Mouse (Mus musculus) neural tube, embryonic 10.5 days (tissue): Measurements from ENCODE around the gene Wrap73.

ENCODE experiments used
- DNase-seq: peaks from one replicate; pipeline ENCODE4 v3.0.0-alpha.2; 2017; ENCODE audit warnings: low spot score; ENCODE audit errors: extremely low spot score

Wrap73 gene

DNA sequence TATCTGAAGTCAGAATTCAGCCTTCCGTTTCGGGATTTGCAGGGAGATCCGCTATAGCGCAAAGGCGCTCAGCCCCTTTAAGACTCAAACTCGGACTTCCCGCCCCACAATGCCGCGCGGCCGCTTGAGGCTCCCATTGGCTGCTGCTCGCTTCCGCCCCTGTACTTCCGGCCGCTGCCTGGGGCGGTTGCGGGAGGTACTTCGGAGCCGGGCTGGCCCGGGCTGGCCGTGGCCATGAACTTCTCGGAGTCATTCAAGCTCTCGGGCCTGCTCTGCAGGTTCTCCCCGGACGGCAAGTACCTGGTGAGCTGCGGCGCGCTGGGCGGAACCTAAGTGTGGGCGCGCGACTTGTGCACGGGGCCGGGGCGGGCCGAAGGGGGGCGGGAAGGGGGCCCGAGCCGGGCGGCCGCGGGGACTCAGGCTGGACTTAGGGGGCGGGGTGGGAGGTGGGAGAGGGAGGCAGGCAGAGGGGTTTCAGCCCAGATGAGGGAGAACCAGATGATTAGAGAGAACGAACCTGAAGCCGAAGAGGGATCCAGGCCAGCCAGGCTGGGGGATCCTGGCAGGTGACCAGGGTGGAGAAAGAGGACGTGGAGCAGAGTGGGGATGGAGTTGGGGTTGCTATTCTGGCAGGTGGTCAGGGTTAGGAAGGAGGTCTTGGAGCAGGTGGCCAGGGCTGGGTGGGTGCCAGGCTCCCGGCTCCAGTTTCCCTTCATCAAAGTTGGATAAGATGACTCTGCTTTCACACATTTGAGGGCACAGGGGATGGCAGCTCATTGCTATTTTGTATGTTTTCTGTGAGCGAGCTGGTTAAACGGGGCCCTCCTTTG, at the start of gene Wrap73:
TSS of gene Wrap73 (plus strand) at position 162 of the 830 bp plus-strand sequence.
- peak; percentile 90 for DNase-seq

DNA sequence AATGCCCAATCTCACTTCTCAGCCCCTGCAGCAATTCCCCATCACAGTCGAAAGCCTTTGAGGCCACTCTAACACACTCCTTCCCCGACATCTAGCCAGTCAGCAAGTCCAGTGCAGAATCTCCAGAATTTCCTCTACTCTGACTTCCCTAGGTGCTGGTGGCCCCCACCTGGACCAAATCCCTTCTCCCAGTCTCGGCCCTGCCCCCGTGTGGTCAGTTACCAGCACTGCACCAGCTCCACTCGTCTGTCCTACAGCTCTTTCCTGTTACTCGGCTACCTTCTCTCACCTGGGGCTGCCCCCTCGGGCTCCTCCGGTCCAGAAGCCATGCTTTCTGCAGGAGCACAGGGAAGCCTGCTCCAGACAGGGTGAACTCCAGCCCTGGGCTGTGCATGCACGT, 49.0 kb upstream of the Wrap73 start:
- no peak for DNase-seq

DNA sequence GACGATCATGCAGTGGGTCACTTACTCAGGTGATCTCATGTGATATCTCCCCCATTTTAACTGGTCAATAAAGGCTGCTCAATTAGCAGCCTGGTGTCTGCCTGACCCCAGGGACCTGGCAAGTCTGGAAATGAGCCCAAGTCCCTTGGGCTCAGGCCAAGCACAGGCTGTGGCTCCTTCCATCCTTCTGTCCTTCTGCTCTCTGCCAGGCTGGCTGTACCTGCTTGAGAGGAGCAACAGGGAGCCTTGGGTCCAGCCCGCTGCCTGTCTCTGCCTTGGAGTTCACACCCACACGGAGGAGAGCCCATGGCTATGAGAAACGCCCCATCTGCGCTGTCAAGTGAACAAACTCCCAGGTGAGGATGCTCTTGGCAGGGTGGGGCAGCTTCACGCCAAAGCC, 46.1 kb upstream of the Wrap73 start:
- DNase-seq = no peak

DNA sequence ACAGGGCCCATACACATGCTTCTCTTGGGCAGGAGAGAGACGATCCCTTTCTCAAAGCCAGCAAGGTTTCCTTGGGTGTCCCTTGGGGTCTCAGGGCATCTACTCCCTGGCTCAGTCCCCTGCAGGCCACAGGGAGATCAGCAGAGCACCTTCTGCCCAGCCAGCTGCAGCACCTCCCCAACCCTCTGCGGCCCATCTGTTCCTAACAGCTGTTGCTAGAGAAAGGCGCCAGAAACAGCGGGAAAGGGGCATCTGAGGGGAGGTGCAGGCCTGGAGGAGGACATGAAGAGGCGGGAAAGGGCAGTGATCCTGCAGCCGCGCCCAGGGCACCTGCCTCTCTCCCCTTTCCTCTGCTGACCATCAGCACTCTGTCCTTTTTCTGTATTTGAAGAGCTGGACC, 42.8 kb upstream of the Wrap73 start:
- no peak for DNase-seq

DNA sequence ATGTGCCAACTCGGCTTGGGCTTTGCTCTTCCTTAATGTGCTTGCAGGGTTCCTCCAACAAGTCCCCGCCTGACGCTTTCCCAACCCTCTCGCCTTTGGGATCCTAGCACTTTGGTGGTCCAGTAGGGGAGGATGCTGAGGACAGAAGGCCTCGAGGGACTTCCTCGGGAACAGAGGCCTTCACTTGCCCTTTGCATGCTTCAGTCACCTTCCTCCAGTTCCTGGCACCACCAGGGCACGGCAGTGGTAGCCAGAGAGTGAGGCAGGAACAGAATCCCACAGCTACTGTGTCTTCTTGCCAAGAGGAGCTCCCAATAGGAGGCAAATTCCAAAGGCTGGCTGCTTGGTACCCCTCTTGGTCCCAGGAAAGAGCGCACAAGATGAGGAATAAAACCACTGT, 38.8 kb upstream of the Wrap73 start:
- no peak for DNase-seq

DNA sequence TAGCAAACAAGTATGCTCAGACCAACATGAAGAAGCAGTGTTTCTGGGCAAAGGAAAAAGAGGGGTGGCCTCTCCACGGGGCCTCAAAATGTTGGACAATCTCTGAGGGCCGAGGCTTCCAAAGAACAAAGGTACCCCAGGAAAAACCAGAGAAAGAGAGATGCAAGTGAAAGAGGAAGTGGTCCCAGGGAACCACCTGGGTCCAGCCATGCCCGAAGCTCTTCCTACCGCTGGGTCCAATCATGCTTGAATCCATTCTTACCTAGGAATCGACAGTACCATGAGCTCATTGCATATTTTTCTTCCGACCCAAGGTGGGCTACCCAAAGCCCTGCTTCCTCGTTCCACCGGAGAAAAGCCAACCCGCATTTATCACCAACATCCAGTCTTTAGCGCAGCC, 38.3 kb upstream of the Wrap73 start:
- no peak for DNase-seq

DNA sequence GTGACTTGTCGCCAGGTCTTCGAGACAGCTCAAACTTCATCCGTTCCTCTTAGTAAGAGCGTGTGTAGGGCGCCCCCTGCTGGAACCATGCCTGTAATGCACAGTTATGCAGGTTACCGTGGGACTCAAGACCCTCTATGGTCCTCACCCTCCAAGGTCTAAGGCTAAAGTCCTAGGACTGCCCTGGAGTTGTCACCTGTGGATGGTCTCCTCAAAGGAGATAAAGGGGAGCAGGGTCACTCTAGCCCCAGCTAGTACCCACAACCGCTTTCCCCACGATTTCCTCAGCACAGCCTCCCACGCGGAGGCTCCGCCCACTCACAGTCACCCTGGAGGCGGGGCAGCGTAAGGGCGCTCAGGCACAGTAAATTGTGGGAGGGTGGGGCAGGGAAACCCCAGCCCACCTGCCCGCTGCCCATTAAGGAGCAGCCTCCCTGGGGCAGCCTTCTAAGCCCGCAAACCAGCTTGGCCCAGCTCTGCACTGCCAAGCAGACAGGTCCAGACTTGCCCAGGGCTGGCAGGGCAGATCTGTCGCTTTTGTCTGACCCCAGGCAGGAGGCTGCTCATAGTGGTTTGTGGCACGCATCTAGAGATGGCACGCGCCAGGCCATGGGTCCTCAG, 36.7 kb upstream of the Wrap73 start:
- peak; percentile 78 for DNase-seq

DNA sequence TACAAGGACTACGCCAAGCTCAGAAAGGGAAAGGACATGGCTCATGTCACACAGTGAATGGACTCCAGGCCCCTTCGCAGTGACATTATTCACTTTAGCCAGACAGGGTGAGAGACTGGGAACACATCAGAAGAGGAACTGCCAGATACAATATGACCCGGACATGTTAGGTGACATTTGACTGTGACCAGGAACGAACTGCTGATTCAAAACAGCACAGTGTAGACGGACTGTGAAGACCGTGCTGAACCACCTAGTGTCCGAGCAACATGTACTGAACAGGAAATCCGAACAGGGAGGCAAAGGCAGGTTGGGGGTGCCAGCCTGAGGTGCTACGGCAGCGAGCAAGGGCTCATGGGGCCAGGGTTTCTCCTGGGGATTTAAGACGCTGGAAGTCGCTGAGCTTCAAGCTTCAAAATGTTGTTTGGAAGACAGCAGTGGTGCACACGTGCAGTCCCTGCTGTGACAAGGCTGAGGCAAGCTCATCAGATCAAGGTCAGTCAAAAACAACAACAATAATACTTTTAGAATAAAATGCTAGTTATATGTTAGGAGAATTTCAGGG, 35.6 kb upstream of the Wrap73 start:
- no peak for DNase-seq

DNA sequence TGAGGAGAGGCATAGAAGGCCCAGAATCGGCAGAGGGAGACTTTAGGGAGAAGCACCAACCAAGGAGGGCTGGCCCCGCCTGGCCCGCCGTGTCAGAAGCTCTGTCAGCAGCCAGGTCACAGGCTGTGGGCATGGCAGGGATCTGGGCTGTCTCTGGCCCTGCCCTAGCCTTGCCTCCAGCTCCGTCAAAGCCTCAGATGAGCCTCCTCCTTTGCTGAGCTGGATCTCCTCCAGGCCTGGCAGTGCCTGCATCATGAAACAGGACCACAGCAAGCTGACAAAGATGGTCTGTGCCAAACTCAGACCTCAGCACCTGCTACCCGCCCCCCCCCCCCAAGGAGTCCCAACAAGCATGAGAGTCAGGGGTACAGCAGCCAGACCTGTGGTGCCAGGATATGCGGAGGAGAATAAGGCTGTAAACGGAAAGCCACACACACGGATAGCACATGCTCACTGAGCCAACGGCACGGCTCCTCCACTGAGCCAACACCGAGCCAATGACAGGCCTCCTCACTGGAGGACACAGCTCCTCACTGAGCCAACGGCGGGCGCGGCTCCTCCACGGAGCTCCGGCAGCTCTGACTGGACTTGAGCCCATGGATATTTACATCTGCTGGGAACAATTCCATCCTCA, 32.8 kb upstream of the Wrap73 start:
- no peak for DNase-seq

DNA sequence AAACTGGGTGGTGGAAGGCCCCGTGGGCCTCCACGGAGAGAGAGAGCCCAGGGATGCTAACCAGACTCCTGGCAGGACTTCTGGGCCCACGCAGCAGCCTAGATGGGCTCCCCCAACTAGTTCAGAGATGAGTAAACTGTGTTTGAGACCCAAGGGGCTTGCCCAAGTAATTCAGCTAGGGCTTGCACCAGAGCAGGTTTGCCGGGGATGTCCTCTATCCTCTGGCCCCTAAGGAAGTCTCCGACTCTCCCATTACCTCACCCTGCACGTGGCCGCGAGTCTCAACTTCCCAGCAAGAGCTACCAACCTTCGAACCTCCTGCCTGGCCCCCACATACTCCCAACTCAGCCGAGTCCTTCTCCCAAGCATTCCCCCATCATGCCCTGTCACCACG, 32.3 kb upstream of the Wrap73 start:
- DNase-seq = no peak

DNA sequence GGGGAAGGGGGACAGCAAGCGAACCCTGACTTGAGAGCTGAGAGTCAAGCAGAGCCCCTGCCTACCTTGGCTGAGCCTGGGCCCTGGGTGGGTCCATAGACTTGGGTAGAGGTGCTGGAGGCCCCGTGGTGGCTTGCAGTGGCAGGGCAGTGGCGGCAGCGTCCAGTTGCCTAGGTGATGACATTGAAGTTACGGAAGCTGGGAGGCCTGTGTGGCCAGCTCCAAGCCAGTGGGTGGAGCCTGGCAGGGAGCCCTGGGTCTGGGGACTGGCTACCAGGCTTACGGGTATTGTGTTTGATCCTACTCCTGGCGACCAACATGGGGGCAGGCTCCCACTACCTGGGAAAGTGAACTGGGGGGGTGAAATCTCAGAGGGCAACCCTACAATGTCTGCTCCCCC, 25.8 kb upstream of the Wrap73 start:
- no peak for DNase-seq

DNA sequence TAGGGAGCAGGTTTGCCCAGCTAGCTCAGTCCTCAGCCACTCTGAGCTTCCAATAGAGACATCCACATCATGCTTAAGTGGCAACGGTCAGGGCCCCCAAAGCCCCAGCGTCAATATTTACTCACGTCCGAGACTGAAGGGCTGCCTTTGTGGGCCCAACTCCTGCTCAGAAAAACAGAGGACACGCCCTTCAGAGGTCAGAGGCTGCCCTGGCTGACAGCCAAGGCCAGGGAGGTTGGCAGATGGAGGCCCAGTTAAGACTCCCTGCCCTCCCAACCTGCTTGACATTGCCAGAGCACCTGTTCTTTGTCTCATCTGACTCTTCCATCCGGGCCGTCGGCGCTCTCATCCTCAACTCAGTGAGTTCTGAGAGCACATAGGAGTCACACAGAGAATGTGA, 23.4 kb upstream of the Wrap73 start:
- DNase-seq = no peak

DNA sequence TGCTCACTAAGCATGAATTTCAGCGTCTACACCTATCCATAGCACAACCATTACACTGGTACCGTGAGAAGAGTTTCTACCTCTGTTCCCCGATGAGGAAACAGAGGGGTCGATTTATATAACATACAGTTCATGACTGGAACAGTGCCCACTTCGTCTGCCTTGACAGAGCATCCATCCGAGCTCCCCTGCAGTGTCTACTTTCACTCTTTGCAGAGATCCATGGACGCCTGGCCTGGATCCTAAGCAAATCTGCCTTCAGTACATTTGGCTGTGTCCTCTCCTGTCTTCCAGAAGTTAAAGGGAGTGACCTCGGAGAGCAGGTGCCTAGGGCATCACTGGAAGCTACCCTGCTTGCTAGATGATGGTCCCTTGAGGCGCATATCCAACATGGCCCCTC, 23.0 kb upstream of the Wrap73 start:
- DNase-seq = no peak

DNA sequence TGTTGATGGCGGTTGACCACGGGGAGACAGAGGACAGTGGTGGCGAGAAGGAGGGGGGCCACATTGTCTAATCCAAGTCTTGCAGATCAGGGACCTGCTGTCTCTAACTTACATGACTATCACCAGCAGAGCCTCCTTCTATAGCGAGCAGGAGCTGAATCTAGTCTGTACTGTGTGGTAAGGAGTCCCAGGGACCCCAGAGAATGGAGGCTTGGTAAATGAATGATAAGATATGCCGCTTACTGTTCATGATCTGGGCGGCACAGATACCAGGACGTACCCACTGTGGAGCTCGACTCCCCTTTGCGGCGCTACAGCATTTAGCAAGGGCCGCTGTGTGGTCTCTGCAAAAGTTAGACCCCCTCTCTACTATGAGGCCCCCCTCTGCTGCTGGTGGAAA, 20.4 kb upstream of the Wrap73 start:
- no peak for DNase-seq

DNA sequence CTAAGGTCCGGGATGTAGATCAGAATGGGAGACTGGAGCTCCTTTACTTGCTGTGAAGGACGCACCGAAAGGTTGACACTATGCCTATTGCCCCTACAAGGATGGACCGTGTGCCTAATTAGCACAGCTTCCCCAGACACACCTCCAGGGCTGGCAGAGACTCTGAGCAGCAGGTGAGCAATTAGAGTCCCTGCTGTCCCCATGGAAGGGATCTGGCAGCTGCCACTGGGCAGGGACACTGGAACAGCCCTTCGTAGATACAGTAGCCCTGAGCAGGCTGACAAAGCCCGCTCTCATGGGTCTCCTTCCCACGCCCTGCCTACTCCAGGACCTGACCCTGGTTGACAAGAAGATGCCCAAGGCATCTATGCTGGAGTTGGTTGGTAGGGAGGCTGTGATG, 19.8 kb upstream of the Wrap73 start:
- DNase-seq = no peak

DNA sequence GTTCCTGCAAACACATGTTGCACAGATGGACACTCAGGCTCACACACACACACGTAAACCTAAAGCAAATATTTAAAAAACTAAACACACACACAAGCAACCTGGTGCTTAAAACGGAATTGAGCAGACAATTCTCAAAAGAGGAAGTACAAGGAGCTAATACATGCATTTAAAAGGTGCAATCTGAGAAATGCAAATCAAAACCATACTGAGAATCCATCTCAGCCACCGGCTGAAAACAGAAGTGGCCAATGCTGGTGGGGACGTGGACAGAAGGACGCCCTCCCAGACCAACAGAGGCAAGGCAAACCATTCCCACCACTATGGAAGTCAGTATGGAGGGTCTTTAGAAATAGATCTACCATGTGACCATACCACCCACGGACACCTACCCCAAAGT, 18.6 kb upstream of the Wrap73 start:
- no peak for DNase-seq

DNA sequence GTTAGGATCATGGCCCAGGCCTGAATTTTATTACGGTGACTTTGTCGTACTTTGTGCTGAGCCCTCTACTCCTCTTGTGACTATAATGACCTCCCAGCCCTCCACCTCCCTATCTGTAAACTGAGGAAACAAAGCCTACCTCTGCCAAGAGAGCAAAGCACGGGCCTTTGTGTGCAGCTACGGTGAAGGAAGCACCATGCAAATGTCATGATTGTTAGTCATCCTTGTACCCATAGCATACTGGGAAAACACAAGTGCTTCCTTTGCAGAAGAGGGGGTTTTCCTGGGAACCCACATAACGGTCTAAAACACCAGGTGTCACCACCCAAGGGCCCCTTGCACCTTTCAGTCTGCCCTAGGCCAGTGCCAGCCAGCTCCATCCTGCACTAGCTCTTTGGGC, 17.0 kb upstream of the Wrap73 start:
- no peak for DNase-seq

DNA sequence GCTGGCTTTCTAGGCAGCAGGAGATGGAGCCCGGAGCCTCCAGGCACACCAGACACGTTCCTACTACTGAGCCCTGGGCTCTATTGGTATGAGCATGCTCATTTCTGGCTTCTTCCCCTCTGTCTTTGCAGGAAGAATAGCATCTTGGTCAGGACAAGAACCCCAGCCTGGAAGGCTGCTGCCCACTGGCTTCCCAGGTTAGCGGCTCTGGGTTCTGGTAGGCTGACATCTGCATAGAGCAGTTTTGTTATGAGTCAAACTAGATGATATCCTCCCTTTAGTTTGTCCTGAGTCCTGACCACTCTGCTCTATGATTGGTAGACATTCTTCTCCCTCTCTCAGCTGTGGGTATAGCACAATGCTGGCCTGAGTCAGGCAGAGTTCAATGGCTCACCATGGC, 14.9 kb upstream of the Wrap73 start:
- no peak for DNase-seq

DNA sequence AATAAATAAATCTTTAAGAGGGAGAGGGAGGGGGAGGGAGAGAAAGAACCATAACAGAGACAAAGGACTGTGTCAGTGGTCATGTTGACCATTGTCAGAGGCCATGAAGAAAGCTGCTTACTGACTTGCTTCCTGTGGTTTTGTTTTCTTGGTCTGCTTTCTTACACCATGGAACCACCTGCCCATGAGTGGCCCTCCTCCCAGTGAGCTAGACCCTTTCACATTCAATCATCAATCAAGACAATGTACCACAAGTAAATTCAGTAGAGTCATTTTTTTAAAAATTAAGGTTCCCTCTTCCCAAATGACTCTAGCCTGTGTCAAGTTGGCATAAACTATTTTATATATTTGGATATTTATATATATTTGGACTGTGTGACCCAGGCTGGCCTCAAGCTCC, 12.2 kb upstream of the Wrap73 start:
- no peak for DNase-seq

DNA sequence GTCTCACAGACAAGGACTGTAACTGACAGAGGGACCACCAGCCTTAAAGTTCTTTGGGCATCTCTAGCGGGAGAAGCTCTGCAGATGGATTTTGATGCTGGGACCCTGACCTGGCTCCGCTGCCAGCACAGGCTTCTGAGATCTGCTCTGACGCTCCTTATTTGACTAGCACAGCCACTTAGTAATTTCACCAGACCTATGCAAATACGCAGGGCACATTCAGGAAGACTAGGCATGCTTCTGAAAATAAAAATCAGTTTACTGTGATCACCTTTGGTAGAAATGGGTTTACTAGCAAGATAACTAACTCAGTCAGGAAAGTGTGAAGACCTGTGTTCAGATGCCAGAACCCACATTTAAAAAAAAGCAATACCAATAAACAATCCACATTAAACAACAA, 10.3 kb upstream of the Wrap73 start:
- DNase-seq = no peak

DNA sequence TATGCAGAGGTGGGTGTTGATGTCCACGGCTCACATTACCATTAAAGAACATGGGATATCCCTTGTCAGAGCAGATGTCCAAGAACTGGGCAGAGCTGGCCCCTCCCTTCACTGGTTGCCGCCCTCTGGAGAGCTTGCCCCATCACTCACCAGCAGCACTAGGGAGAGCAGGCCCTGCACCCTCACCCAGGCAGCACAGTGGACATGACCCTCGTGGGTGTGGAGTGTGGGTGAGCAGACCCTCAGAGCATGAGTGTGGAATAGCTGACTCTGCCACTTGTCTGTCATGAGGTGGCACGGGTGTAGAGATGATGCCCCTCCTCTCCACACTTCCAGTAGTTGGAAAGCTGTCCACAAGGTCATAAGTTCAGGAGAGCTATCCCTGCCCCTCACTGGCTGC, 7.4 kb upstream of the Wrap73 start:
- DNase-seq = no peak

DNA sequence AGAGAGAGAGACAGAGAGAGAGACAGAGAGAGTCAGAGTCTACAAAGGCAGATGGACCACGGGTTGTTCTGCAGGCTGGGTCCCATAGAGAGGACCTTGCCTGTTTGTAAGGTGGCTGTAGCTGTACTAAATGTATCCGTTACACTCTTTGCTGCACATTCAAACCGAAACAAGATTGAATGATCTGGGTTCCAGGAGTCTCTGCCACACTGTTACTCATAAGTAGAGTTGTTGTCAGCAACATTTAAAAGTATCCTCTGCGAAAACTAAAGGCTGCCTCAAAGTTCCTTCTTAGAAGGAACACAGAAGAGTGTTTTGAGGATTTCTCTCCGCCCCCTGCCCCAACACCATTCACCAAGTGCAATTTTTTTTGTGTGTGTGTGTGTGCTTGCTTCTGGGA, 5.0 kb upstream of the Wrap73 start:
- no peak for DNase-seq
